Mouse (Mus musculus) CH12.LX (cell line): ENCODE data around the gene Pcgf5.
"Not testable (repeated sequence)": the region's sequence is repeated elsewhere in the genome, so short reads cannot be mapped to it uniquely, and the experiment has no call there.

ENCODE experiments used
- CHD1 ChIP-seq: IDR thresholded peaks from 2 replicates; pipeline ENCODE4 v1.6.1; 2012; ENCODE audit warnings: low read depth, low read length, improper control_type of control experiment, inconsistent platforms
- CTCF ChIP-seq, 2 experiments: IDR thresholded peaks in 1 of 2; conservative IDR thresholded peaks in 1 of 2; 2 replicates each; pipeline ENCODE4 v1.5.1; 2011 to 2012; ENCODE audit warnings: low read depth in 2 of 2, low read length in 2 of 2, improper control_type of control experiment in 1 of 2, inconsistent platforms in 1 of 2, mild to moderate bottlenecking in 1 of 2, moderate library complexity in 1 of 2
- JUND ChIP-seq: conservative IDR thresholded peaks from 2 replicates; pipeline ENCODE4 v1.6.1; 2011; ENCODE audit warnings: low read depth, low read length, improper control_type of control experiment
- USF1 ChIP-seq: IDR thresholded peaks from 2 replicates; pipeline ENCODE4 v1.6.1; 2014; ENCODE audit warnings: low read depth, mild to moderate bottlenecking, inconsistent platforms, low read length, improper control_type of control experiment
- ZC3H11A ChIP-seq: IDR thresholded peaks from 2 replicates; pipeline ENCODE4 v1.6.1; 2012; ENCODE audit warnings: low read depth, mild to moderate bottlenecking, inconsistent platforms, low read length, improper control_type of control experiment

GRCm38 (mm10) chr19:36452210-36452609 lies 104.1 kb downstream of the Pcgf5 start:
- not testable (repeated sequence) for TF ChIP-seq CHD1; CTCF (conservative IDR thresholded peaks at IDR 0.05 in 1 of 2, IDR thresholded peaks at IDR 0.05 in 1 of 2; ENCODE audit: low read depth in 2 of 2, low read length in 2 of 2); ZC3H11A; JUND; USF1
